ENCODE assay signal across 8 mouse cellular contexts in genomic region chr17:12507654-12508204, GRCm38 (mm10). TPM values are rescaled to one million over a fixed set of nuclear protein-coding genes. Genes with fewer than 3 reads are reported as not detected.
DNase-seq lines count a peak whose midpoint lies in the region; ATAC-seq and TF ChIP-seq lines count a peak whose summit lies in the region.

TSS of gene Slc22a3 (minus strand) at chr17:12507704.

- H3K36me3 ChIP-seq in G1E (replicated peaks), result peaks cover 4% of the 10 kb centered on the region
- no peaks in the 10 kb centered on the region for H3K36me3 ChIP-seq in heart, postnatal 0 days (replicated peaks; ENCODE audit: control insufficient read depth, insufficient read depth, low read length)
- H3K36me3 ChIP-seq in liver, embryonic 15.5 days (replicated peaks), result no peaks in the 10 kb centered on the region

- no peak for DNase-seq in gastrocnemius, adult 2 months
- DNase-seq in gastrocnemius, postnatal 25 days, result no peak
- no peak for DNase-seq in G1E (ENCODE audit: low spot score)
- no peak for DNase-seq in heart, postnatal 0 days (ENCODE audit: low spot score)
- DNase-seq in adrenal gland, adult 18-20 months (ENCODE audit: low spot score in 2 of 2), result no peak
- no peak for DNase-seq in spleen, postnatal 14 days (ENCODE audit: low spot score in 2 of 2)

- H3K27ac ChIP-seq in gastrocnemius, adult 2 months, result peak within 1 kb of the TSS; percentile 70
- no peak within 1 kb of the TSS for H3K27ac ChIP-seq in heart, postnatal 0 days (ENCODE audit: low read depth)
- H3K27ac ChIP-seq in liver, embryonic 15.5 days (replicated peaks), result no peak within 1 kb of the TSS

- intact Hi-C loops in gastrocnemius, adult 2 months (cut with DNase I), result no loop called here

- WGBS in heart, postnatal 0 days, result 24% methylated on average over 14 of the region's 14 CpGs
- 5% methylated on average over 14 of the region's 14 CpGs for WGBS in liver, embryonic 15.5 days (ENCODE audit: insufficient replicate concordance)

- no peak within 1 kb of the TSS for H3K9ac ChIP-seq in heart, postnatal 0 days (replicated peaks; ENCODE audit: low read depth, low read length)
- H3K9ac ChIP-seq in liver, embryonic 15.5 days, result no peak within 1 kb of the TSS

- TF ChIP-seq EP300 in heart, postnatal 0 days (IDR thresholded peaks at IDR 0.05; ENCODE audit: low read depth), result no peak

- peaks cover 14% of the 10 kb centered on the region for H3K9me3 ChIP-seq in G1E (replicated peaks)
- no peaks in the 10 kb centered on the region for H3K9me3 ChIP-seq in heart, postnatal 0 days (replicated peaks; ENCODE audit: control insufficient read depth, low read length)
- H3K9me3 ChIP-seq in liver, embryonic 15.5 days (replicated peaks), result no peaks in the 10 kb centered on the region

- no peak for TF ChIP-seq CTCF in gastrocnemius, adult 2 months (IDR thresholded peaks at IDR 0.05)
- TF ChIP-seq CTCF in G1E (IDR thresholded peaks at IDR 0.05; ENCODE audit: low read depth, low read length), result no peak
- TF ChIP-seq CTCF in heart, postnatal 0 days (IDR thresholded peaks at IDR 0.05; ENCODE audit: low read depth), result no peak

- H3K4me3 ChIP-seq in gastrocnemius, adult 2 months, result peak within 1 kb of the TSS; percentile 73
- peak within 1 kb of the TSS; percentile 11; the same call in 1 of the 2 replicates for H3K4me3 ChIP-seq in G1E (ENCODE audit: low read depth, low read length)
- H3K4me3 ChIP-seq in heart, postnatal 0 days (ENCODE audit: low read depth, low read length), result peak within 1 kb of the TSS; percentile 46
- peak within 1 kb of the TSS; percentile 33 for H3K4me3 ChIP-seq in liver, embryonic 15.5 days (replicated peaks)

- H3K27me3 ChIP-seq in G1E (ENCODE audit: insufficient read depth, low read length), result peaks cover 13% of the 10 kb centered on the region
- peaks cover 51% of the 10 kb centered on the region for H3K27me3 ChIP-seq in heart, postnatal 0 days (ENCODE audit: control insufficient read depth, insufficient read depth, low read length)
- H3K27me3 ChIP-seq in liver, embryonic 15.5 days, result peaks cover 54% of the 10 kb centered on the region

- no peak for ATAC-seq in G1E (ENCODE audit: extremely low read depth, insufficient number of reproducible peaks, low FRiP score, poor library complexity, severe bottlenecking)
- no peak for ATAC-seq in heart, postnatal 0 days (ENCODE audit: insufficient read depth, low read depth)
- ATAC-seq in liver, embryonic 15.5 days (ENCODE audit: insufficient read depth), result no peak
- no peak for ATAC-seq in monocyte, adult 5-6 weeks (replicated peaks; ENCODE audit: insufficient number of reproducible peaks, low FRiP score, low TSS enrichment, poor library complexity, severe bottlenecking)

- H3K4me1 ChIP-seq in G1E (ENCODE audit: insufficient read depth, low read depth, low read length), result peaks cover 56% of the 10 kb centered on the region
- no peaks in the 10 kb centered on the region for H3K4me1 ChIP-seq in heart, postnatal 0 days (ENCODE audit: control insufficient read depth, insufficient read depth)
- H3K4me1 ChIP-seq in liver, embryonic 15.5 days (replicated peaks), result peaks cover 6% of the 10 kb centered on the region; the same call in 1 of the 2 replicates

- peak within 1 kb of the TSS; percentile 71 for H3K4me2 ChIP-seq in heart, postnatal 0 days (ENCODE audit: low read depth, low read length)
- H3K4me2 ChIP-seq in liver, embryonic 15.5 days, result peak within 1 kb of the TSS; percentile 62

RNA-seq across cellular contexts. Expression of gene Slc22a3, which starts in this region (rescaled TPM):
- total RNA-seq in gastrocnemius, adult 2 months (2021), result 1 to 10 TPM; 2.0 to 2.1 TPM
- 1 to 10 TPM; 2.2 TPM for total RNA-seq in gastrocnemius, postnatal 25 days (2021)
- not detected in 2 replicates for total RNA-seq in G1E (2014; fragmentation: Nextera tagmentation)
- total RNA-seq in G1E (2017), result 0.06 and 0.27 TPM in 2 replicates
- polyA plus RNA-seq in G1E (2012), result 0.02 TPM in 2 replicates
- 0.04 TPM in 2 replicates for total RNA-seq in heart, postnatal 0 days (2014; rRNA removed; ENCODE audit: low replicate concordance)
- 0.41 and 0.52 TPM in 2 replicates for polyA plus RNA-seq in heart, postnatal 0 days (2015; fragmentation: Nextera tagmentation; extraction: Ambion mirVana)
- 0.48 and 0.69 TPM in 2 replicates for polyA plus RNA-seq in liver, embryonic 15.5 days (2015; fragmentation: Nextera tagmentation; extraction: Ambion mirVana)
- not detected in 3 replicates for total RNA-seq in monocyte, adult 5-6 weeks (2017)
- total RNA-seq in adrenal gland, adult 18-20 months (2021), result 10 to 100 TPM in 1 of 2 experiments, 1 to 10 TPM in 1; 4.5 to 18.4 TPM

Comparison
In these comparisons a context has a peak if more than half of its experiments do, and no peak if none do; other contexts are left out.
1. H3K4me3 ChIP-seq: peak in every context shown above with its lines; median percentile 73 in gastrocnemius, adult 2 months; 46 in heart, postnatal 0 days; 33 in liver, embryonic 15.5 days; 11 in G1E.